Mouse (Mus musculus) liver, embryonic 16.5 days (tissue): ENCODE data around the gene Zmat5. TPM values are rescaled to one million over a fixed set of nuclear protein-coding genes. Genes with fewer than 3 reads are reported as not detected.

ENCODE experiments used
- ATAC-seq: fragments of 200-750 bp; cut with Nextera tagmentation; 2 replicates; pipeline ENCODE4 v1.8.0; 2017; ENCODE audit warnings: low read depth, mild to moderate bottlenecking, moderate number of reproducible peaks, moderate library complexity
- H3K27ac ChIP-seq: fragments of 300-500 bp; sonication (generic); 2 replicates; pipeline ENCODE4 v1.5.1; 2014; ENCODE audit warnings: mild to moderate bottlenecking, low read length
- H3K27me3 ChIP-seq: fragments of 300-500 bp; sonication (generic); 2 replicates; pipeline ENCODE4 v1.6.1; 2014; ENCODE audit warnings: low read depth, low read length, mixed read lengths; ENCODE audit not compliant: control insufficient read depth, insufficient read depth
- H3K36me3 ChIP-seq: fragments of 300-500 bp; sonication (generic); 2 replicates; pipeline ENCODE4 v1.6.1; 2014; ENCODE audit warnings: mild to moderate bottlenecking; ENCODE audit not compliant: control insufficient read depth, insufficient read depth
- H3K4me1 ChIP-seq: fragments of 300-500 bp; sonication (generic); 2 replicates; pipeline ENCODE4 v1.6.1; 2014; ENCODE audit warnings: low read depth, low read length, mixed read lengths; ENCODE audit not compliant: control insufficient read depth
- H3K4me2 ChIP-seq: fragments of 300-500 bp; sonication (generic); 2 replicates; pipeline ENCODE4 v1.6.1; 2014; ENCODE audit warnings: low read depth, low read length, mixed read lengths
- H3K4me3 ChIP-seq: fragments of 300-500 bp; sonication (generic); 2 replicates; pipeline ENCODE4 v1.5.1; 2014; ENCODE audit warnings: low read depth, mild to moderate bottlenecking, low read length
- H3K9ac ChIP-seq: fragments of 300-500 bp; sonication (generic); 2 replicates; pipeline ENCODE4 v1.6.1; 2014; ENCODE audit warnings: low read depth, low read length
- H3K9me3 ChIP-seq: fragments of 300-500 bp; sonication (generic); replicated peaks from 2 replicates; pipeline ENCODE4 v1.6.1; 2016; ENCODE audit warnings: low read length; ENCODE audit not compliant: control insufficient read depth
- WGBS: fragments of 180-500 bp; shearing (Covaris S2); extraction: QIAGEN DNeasy Blood & Tissue Kit; methylation state at CpG from one replicate; pipeline ENCODE4 v1.1.7; 2014; ENCODE audit not compliant: insufficient replicate concordance; 5-methylcytosine and 5-hydroxymethylcytosine counted together
- polyA plus RNA-seq: library from polyadenylated mRNA; unstranded; fragments of >200 nt; fragmentation: Nextera tagmentation; extraction: Ambion mirVana; gene quantifications from 2 replicates; pipeline ENCODE4 v1.2.1, GENCODE M21; 2015

Gene Zmat5
- polyA plus RNA-seq, 1 experiment from 2014 or later = 21.7 TPM

- Histone ChIP-seq H3K27me3 (no peaks in the 10 kb centered on the region), H3K4me2 (no peak overlapping the region), H3K9ac (no peak overlapping the region), H3K9me3 (no peaks in the 10 kb centered on the region), H3K4me1 (peaks cover 14% of the 10 kb centered on the region), H3K36me3 (peaks cover 11% of the 10 kb centered on the region; the same call in 1 of the 2 replicates), H3K27ac (no peak overlapping the region), H3K4me3 (no peak overlapping the region)
- 81% methylated on average over 6 of the region's 6 CpGs for WGBS
- no peak for ATAC-seq
Measured at GRCm38 (mm10) chr11:4675126-4675562, 29.3 kb upstream of the Zmat5 start.

GRCm38 (mm10) chr11:4675693-4676092, 28.8 kb upstream of the Zmat5 start:
- no peak overlapping the region for H3K4me3 ChIP-seq
- ATAC-seq = no peak
- no peak overlapping the region for H3K4me2 ChIP-seq
- no peaks in the 10 kb centered on the region for H3K27me3 ChIP-seq
- peaks cover 11% of the 10 kb centered on the region; the same call in 1 of the 2 replicates for H3K36me3 ChIP-seq
- H3K4me1 ChIP-seq = peaks cover 14% of the 10 kb centered on the region
- H3K27ac ChIP-seq = peak overlapping the region; percentile 2; the same call in 1 of the 2 replicates
- H3K9ac ChIP-seq = no peak overlapping the region
- H3K9me3 ChIP-seq = no peaks in the 10 kb centered on the region
- WGBS = 88% methylated on average over 6 of the region's 6 CpGs

GRCm38 (mm10) chr11:4677250-4677872, 27.1 kb upstream of the Zmat5 start:
- Histone ChIP-seq H3K9ac (peak overlapping the region; percentile 50), H3K4me3 (no peak overlapping the region), H3K4me1 (peaks cover 14% of the 10 kb centered on the region), H3K27me3 (no peaks in the 10 kb centered on the region), H3K27ac (peak overlapping the region; percentile 89), H3K4me2 (peak overlapping the region; percentile 49), H3K36me3 (peaks cover 18% of the 10 kb centered on the region), H3K9me3 (no peaks in the 10 kb centered on the region)
- WGBS = 35% methylated on average over 7 of the region's 7 CpGs
- peak; percentile 100 for ATAC-seq

- peaks cover 13% of the 10 kb centered on the region for H3K36me3 ChIP-seq
- WGBS = 82% methylated on average over 13 of the region's 13 CpGs
Measured at GRCm38 (mm10) chr11:4678700-4679440, 25.6 kb upstream of the Zmat5 start.

GRCm38 (mm10) chr11:4679441-4679832, 25.0 kb upstream of the Zmat5 start:
- Histone ChIP-seq H3K4me3 (no peak overlapping the region), H3K9ac (no peak overlapping the region), H3K27ac (no peak overlapping the region), H3K9me3 (no peaks in the 10 kb centered on the region), H3K27me3 (no peaks in the 10 kb centered on the region), H3K4me2 (no peak overlapping the region), H3K4me1 (peaks cover 14% of the 10 kb centered on the region), H3K36me3 (peaks cover 13% of the 10 kb centered on the region)
- whole genome bisulfite sequencing = 91% methylated on average over 12 of the region's 12 CpGs
- ATAC-seq = no peak

More at GRCm38 (mm10) chr11:4678700-4679440, 25.6 kb upstream of the Zmat5 start:
- Histone ChIP-seq H3K4me1 (peaks cover 14% of the 10 kb centered on the region), H3K27me3 (no peaks in the 10 kb centered on the region), H3K27ac (no peak overlapping the region), H3K4me2 (no peak overlapping the region), H3K9me3 (no peaks in the 10 kb centered on the region), H3K4me3 (no peak overlapping the region), H3K9ac (no peak overlapping the region)
- no peak for ATAC-seq

GRCm38 (mm10) chr11:4680126-4680525, 24.4 kb upstream of the Zmat5 start:
- Histone ChIP-seq H3K36me3 (peaks cover 13% of the 10 kb centered on the region), H3K4me3 (no peak overlapping the region), H3K9ac (no peak overlapping the region), H3K27ac (no peak overlapping the region), H3K27me3 (no peaks in the 10 kb centered on the region), H3K4me2 (no peak overlapping the region), H3K4me1 (peaks cover 14% of the 10 kb centered on the region), H3K9me3 (no peaks in the 10 kb centered on the region)
- no peak for ATAC-seq
- WGBS = 86% methylated on average over 3 of the region's 3 CpGs

- H3K4me2 ChIP-seq = no peak overlapping the region
- H3K4me3 ChIP-seq = no peak overlapping the region
- peaks cover 10% of the 10 kb centered on the region for H3K36me3 ChIP-seq
- 57% methylated on average over 6 of the region's 6 CpGs for WGBS
- no peaks in the 10 kb centered on the region for H3K27me3 ChIP-seq
- no peak for ATAC-seq
- no peak overlapping the region; the same call in 1 of the 2 replicates for H3K27ac ChIP-seq
- no peaks in the 10 kb centered on the region for H3K9me3 ChIP-seq
- no peak overlapping the region; the same call in 1 of the 2 replicates for H3K9ac ChIP-seq
- H3K4me1 ChIP-seq = no peaks in the 10 kb centered on the region
Measured at GRCm38 (mm10) chr11:4683516-4683915, 21.0 kb upstream of the Zmat5 start.

- 68% methylated on average over 6 of the region's 6 CpGs for WGBS
- H3K9ac ChIP-seq = no peak overlapping the region
- no peaks in the 10 kb centered on the region for H3K9me3 ChIP-seq
- no peak overlapping the region for H3K4me2 ChIP-seq
- no peaks in the 10 kb centered on the region for H3K27me3 ChIP-seq
- H3K4me3 ChIP-seq = no peak overlapping the region
- H3K36me3 ChIP-seq = peaks cover 10% of the 10 kb centered on the region
- no peaks in the 10 kb centered on the region for H3K4me1 ChIP-seq
- ATAC-seq = no peak
- no peak overlapping the region for H3K27ac ChIP-seq
Measured at GRCm38 (mm10) chr11:4684186-4684585, 20.3 kb upstream of the Zmat5 start.

- Histone ChIP-seq H3K27me3 (no peaks in the 10 kb centered on the region), H3K9me3 (no peaks in the 10 kb centered on the region), H3K4me3 (no peak overlapping the region), H3K27ac (no peak overlapping the region), H3K4me1 (no peaks in the 10 kb centered on the region), H3K9ac (no peak overlapping the region), H3K4me2 (no peak overlapping the region), H3K36me3 (peaks cover 10% of the 10 kb centered on the region)
- no peak for ATAC-seq
- WGBS = 74% methylated on average over 4 of the region's 4 CpGs
Measured at GRCm38 (mm10) chr11:4685071-4685470, 19.4 kb upstream of the Zmat5 start.
